Mouse (Mus musculus): ENCODE measurements around the gene Gm28230.

The Gm28230 gene

DNA sequence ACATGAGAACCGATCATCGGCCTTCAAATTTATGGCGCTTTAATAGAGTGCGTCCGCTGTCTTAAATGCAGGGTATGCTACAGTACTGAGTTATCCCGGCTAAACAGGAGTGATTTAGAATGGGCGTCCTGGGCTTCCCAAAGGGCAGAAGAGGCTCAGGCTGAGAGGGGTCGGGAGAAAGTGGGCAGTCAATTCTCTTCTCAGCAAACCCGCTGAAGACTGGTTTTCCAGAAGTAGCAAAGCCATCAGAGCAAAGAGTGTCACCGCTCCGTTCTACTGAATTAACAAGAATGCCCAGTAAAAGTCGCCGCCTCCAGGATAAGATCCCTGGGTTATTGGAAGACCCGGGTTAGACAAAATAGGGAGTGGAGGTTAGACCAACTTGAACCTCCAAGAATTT lies 13.3 kb downstream of the Gm28230 start:
- 4% methylated on average over 14 of the region's 14 CpGs for WGBS

DNA sequence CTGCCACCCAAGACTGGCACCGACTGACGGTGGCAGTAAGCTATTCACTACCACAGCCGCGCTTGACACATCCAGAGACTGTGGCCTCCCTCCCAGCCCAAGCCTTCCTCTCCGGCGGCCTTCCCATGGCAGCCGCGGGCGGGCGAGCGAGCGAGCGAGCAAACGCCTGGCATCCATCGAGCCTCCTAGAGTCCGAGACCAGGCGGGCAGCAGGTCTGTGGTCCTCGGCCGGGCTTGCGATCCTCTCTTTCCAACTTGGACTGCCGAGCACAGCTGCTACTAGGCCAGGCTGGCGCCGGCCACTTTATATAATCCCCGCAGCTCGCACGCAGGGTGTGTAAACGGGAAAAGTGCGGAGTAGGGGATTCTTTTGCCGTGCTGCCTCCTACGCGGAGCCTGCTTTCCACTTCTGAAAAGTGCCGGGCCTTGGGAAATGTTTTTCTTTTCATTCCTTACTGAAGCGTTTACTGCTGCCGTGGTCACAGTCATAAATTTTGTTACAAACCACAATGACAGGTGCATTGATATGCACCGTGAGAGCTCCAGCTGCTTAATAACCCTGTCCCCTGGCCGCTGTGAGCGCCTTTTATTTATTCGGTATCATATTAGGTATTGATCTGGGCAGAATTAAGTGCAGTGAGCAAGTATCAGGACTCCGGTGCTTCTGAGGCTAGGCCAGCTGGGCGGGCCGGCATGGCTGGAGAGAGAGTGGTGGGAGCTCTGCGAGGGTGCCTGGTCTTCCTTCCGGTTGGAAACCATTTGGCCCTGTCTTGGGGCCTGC lies 14.0 kb downstream of the Gm28230 start:
- 3% methylated on average over 43 of the region's 43 CpGs for WGBS

- 28% methylated on average over 3 of the region's 3 CpGs for WGBS
Measured at GRCm38 (mm10) chr2:74741252-74741978, 14.9 kb downstream of the Gm28230 start.

- WGBS: 16% methylated on average over 6 of the region's 6 CpGs
Measured at GRCm38 (mm10) chr2:74745540-74746297, 19.2 kb downstream of the Gm28230 start.

DNA sequence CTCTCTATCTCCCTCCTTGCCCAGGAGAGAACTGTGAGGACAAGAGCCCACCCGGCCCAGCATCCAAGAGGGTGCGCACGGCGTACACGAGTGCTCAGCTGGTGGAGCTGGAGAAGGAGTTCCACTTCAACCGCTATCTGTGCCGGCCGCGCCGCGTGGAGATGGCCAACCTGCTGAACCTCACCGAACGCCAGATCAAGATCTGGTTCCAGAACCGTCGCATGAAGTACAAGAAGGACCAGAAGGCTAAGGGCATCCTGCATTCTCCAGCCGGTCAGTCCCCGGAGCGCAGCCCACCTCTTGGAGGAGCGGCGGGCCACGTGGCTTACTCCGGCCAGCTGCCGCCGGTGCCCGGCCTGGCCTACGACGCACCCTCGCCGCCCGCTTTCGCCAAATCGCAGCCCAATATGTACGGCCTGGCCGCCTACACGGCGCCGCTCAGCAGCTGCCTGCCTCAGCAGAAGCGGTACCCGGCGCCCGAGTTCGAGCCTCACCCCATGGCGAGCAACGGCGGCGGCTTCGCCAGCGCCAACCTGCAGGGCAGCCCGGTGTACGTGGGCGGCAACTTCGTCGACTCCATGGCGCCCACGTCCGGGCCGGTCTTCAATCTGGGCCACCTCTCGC lies 19.9 kb downstream of the Gm28230 start:
- 3% methylated on average over 58 of the region's 58 CpGs for WGBS

- 4% methylated on average over 24 of the region's 24 CpGs for WGBS
Measured at GRCm38 (mm10) chr2:74747006-74747405, 20.5 kb downstream of the Gm28230 start.

- WGBS: 14% methylated on average over 11 of the region's 11 CpGs
Measured at GRCm38 (mm10) chr2:74747661-74748141, 21.2 kb downstream of the Gm28230 start.

- WGBS: 6% methylated on average over 9 of the region's 9 CpGs
Measured at GRCm38 (mm10) chr2:74748436-74748995, 22.0 kb downstream of the Gm28230 start.

GRCm38 (mm10) chr2:74749337-74750121 lies 23.0 kb downstream of the Gm28230 start:
- 3% methylated on average over 47 of the region's 47 CpGs for whole genome bisulfite sequencing

DNA sequence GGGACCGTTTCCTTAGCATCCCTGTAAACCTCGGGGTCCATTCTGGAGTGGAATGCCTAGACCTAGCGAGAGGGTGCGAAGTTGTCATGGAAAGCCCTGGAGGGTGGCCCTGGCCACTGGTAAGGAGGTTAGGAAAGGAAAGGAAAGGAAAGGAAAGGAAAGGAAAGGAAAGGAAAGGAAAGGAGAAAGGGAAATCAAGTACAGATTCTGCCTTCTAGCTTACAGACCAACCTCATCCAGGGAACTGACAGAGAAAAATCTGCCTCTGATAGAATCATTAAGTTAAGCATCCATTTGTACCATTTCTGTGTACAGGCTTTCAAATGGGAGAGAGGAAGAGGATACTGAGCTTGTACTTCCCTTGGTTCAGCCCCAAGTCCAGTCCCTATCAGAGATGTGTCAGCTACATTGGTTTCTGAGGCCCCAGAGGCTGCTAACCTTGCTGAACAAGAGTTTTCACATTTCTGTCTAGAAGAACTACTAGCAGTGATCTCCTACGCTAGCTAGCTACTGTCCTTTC lies 24.3 kb downstream of the Gm28230 start:
- 25% methylated on average over 5 of the region's 5 CpGs for WGBS

- WGBS: 68% methylated on average over 1 of the region's 1 CpGs
Measured at GRCm38 (mm10) chr2:74751861-74752260, 25.3 kb downstream of the Gm28230 start.

GRCm38 (mm10) chr2:74752431-74753174 lies 26.1 kb downstream of the Gm28230 start:
- 5% methylated on average over 45 of the region's 45 CpGs for WGBS

GRCm38 (mm10) chr2:74753175-74753523 lies 26.6 kb downstream of the Gm28230 start:
- WGBS: 3% methylated on average over 25 of the region's 25 CpGs

- 28% methylated on average over 5 of the region's 5 CpGs for WGBS
Measured at GRCm38 (mm10) chr2:74753711-74754110, 27.2 kb downstream of the Gm28230 start.

DNA sequence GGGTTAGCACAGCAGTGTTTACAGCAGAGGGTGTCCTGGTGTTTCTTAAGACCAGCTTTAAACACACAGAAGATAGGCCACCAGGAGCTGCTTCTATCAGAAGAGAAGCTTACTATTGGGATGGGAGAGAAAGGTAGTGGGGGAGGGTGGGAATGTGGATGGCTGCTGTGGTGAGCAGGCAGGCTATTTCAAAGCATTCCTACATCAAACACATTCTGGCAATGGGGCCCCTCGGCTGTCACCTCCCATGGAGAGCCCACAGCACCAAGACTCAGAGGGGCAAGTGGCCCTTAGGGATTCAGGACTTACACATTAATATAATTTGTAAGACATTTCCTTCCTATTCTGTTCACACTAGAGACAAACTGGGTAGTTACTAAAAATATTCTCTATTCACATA lies 33.6 kb downstream of the Gm28230 start:
- 31% methylated on average over 1 of the region's 1 CpGs for WGBS

DNA sequence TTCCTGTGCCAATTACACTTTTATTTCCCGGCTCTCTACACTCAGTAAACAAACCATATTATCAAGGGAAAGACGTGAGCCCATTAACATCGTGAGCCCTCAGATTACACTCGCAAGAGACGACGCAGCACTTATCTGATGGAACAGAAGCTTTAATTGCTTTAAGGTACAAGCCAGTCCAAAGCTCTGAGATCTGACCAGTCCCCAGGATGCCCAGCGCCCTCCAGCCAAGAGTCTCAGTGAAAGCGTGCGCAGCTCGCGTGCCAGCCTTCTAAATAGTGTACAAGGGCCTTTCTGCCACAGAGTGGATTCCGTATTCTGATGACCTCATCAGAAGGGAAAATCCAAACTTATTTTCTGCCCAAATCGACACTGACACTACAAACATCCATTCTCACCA lies 35.4 kb downstream of the Gm28230 start:
- 12% methylated on average over 13 of the region's 13 CpGs for WGBS

DNA sequence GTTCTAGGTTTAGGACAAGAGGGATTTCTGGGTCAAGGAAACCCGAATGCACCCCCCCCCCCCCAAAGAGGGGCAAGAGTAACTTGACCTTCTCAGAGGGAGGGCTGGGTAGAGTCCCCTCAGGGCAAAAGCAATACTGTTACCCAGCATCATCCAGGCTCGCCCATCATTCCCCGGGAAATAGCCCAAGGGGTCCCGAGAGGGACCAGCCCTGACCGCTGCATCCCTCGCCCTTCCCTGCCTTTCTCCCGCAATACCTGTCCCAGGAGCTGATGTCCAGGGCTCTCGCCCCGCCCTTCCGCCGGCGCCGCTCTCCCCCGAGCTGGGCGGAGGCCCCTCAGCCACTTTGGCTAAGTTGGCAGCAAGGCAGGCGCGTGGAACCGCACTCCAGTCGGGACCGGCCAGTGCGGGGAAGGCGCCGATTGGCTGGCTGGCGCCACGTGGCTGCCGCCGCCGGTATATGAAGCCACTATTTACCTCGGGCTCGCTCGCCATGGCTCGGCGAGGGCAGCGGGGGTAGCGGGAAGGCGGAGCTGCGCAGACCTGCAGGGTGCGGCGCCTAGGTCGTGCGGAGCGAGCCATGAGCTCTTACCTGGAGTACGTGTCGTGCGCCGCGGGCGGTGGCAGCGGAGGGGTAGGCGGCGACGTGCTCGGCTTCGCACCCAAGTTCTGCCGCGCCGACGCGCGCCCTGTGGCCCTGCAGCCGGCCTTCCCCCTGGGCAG lies 36.2 kb downstream of the Gm28230 start, which contains the start of gene Hoxd1:
Gene Hoxd1 (plus strand): TSS at position 459 of the 723 bp plus-strand sequence.
- 1% methylated on average over 61 of the region's 61 CpGs for WGBS

DNA sequence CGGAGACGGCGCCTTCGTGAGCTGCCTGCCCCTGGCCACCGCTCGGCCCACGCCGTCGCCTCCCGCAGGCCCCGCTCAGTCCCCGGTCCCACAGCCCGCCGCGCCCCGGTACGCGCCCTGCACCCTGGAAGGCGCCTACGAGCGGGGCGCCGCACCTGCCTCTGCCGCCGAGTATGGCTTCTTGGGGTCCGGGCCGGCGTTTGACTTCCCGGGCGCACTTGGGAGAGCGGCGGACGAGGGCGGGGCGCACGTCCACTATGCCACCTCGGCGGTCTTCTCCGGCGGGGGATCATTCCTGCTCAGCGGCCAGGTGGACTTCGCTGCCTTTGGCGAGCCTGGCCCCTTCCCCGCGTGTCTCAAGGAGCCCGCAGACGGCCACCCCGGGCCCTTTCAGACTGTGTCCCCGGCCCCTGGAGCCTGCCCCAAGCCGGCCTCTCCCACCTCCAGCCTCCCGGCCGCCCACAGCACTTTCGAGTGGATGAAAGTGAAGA lies 36.8 kb downstream of the Gm28230 start:
- WGBS: 3% methylated on average over 52 of the region's 53 CpGs

DNA sequence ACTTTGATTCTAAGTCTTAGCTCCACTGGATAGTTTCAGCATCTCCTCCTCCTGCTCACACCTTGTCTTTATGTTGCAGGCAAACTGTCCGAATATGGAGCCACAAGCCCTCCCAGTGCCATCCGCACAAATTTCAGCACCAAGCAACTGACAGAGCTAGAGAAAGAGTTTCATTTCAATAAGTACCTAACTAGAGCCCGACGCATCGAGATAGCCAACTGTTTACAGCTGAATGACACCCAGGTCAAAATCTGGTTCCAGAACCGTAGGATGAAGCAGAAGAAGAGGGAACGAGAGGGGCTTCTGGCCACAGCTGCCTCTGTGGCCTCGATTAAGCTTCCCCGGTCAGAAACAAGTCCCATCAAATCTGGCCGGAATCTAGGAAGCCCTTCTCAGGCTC lies 37.4 kb downstream of the Gm28230 start:
- WGBS: 70% methylated on average over 10 of the region's 10 CpGs

All from cerebral cortex, adult 2 months (tissue).